11 mouse cellular contexts compared by ENCODE assay signal in genomic region chr17:5094636-5095035, GRCm38 (mm10).
DNase-seq lines count a peak whose midpoint lies in the region; ATAC-seq lines count a peak whose summit lies in the region.
"Had no signal": no experiment of that assay in that cellular context is flagged by ENCODE, and none has a peak within 500 bp of the region (broad histone marks: within the 10 kb centered on the region; RNA-seq: fewer than 3 reads in every experiment).

No protein-coding gene starts in this region.

- peak; percentile 18 for DNase-seq in gastrocnemius, adult 18-20 months (ENCODE audit: low spot score)
- no peak for DNase-seq in gastrocnemius, postnatal 4 days (ENCODE audit: low spot score in 2 of 2)
- DNase-seq in ovary, adult 18-20 months (ENCODE audit: low spot score): peak; percentile 67
- no peak for DNase-seq in ovary, postnatal 10 days (ENCODE audit: low spot score)
- DNase-seq in natural killer cell, adult 2 months (ENCODE audit: low spot score in 2 of 2): peak; percentile 18 to 42
- DNase-seq in left cerebral cortex, adult 8-10 months (ENCODE audit: low spot score in 2 of 2): no peak
- DNase-seq in heart, adult 9 months (ENCODE audit: low spot score in 2 of 2): no peak
- DNase-seq: layer of hippocampus, postnatal 36 days; thymus, postnatal 14 days had no signal

- ATAC-seq in common myeloid progenitor, adult 5-6 weeks (replicated peaks; ENCODE audit: low read depth, poor library complexity, severe bottlenecking): peak; percentile 13
- ATAC-seq: midbrain, embryonic 16.5 days had no signal

Comparison
In these comparisons a context has a peak if more than half of its experiments do, and no peak if none do; other contexts are left out.
1. DNase-seq: peak in gastrocnemius, adult 18-20 months (single experiment), ovary, adult 18-20 months (single experiment) and natural killer cell, adult 2 months (2 of 2); none in gastrocnemius, postnatal 4 days (0 of 2), ovary, postnatal 10 days (single experiment), left cerebral cortex, adult 8-10 months (0 of 2) and heart, adult 9 months (0 of 2).